Mouse (Mus musculus): Measurements from ENCODE around the gene Gm5089. TPM values are rescaled to one million over a fixed set of nuclear protein-coding genes. Genes with fewer than 3 reads are reported as not detected.
"Not testable (repeated sequence)": the region's sequence is repeated elsewhere in the genome, so short reads cannot be mapped to it uniquely, and the experiment has no call there.

Gm5089 gene
- total RNA-seq, 2 experiments from 2014 or later: 0.16 TPM; not detected in 1

GRCm38 (mm10) chr14:122467926-122468841 is 17.3 kb upstream of the Gm5089 start:
- intact Hi-C loops (cut with DNase I): no loop called here
- no peak for DNase-seq (ENCODE audit: extremely low spot score in 1 of 2, low spot score in 2 of 2)

GRCm38 (mm10) chr14:122466756-122467362 is 15.9 kb upstream of the Gm5089 start:
- DNase-seq (ENCODE audit: extremely low spot score in 1 of 2, low spot score in 2 of 2): no peak
- intact Hi-C loops (cut with DNase I): no loop called here

DNA sequence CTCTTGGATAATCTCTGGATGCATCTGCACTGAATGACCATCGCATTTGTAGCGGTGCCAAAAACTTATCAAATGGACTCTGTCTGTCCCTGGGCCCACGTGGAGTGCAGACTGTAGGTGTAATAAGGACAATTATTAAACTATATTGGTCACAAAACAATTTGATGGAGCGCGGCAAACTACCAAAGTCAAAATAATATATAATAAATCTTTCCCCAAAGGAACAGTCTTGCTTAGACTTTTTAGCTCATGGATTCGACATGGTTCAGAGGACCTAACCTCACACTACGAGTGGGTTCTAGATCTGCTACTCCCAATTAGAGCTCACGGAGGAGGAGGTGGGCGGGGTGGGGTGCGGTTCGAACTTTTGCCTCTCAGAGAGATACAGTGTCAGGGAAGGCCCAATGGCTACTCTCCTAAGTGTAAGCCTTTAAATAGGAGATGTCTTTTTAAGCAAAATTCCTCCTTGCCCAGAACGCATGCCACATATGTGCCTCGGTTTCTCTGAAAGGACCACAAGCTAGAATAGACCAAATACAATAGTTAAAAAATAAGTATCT is 15.1 kb upstream of the Gm5089 start:
- no peak for DNase-seq (ENCODE audit: extremely low spot score in 1 of 2, low spot score in 2 of 2)
- intact Hi-C loops (cut with DNase I): no loop called here

DNA sequence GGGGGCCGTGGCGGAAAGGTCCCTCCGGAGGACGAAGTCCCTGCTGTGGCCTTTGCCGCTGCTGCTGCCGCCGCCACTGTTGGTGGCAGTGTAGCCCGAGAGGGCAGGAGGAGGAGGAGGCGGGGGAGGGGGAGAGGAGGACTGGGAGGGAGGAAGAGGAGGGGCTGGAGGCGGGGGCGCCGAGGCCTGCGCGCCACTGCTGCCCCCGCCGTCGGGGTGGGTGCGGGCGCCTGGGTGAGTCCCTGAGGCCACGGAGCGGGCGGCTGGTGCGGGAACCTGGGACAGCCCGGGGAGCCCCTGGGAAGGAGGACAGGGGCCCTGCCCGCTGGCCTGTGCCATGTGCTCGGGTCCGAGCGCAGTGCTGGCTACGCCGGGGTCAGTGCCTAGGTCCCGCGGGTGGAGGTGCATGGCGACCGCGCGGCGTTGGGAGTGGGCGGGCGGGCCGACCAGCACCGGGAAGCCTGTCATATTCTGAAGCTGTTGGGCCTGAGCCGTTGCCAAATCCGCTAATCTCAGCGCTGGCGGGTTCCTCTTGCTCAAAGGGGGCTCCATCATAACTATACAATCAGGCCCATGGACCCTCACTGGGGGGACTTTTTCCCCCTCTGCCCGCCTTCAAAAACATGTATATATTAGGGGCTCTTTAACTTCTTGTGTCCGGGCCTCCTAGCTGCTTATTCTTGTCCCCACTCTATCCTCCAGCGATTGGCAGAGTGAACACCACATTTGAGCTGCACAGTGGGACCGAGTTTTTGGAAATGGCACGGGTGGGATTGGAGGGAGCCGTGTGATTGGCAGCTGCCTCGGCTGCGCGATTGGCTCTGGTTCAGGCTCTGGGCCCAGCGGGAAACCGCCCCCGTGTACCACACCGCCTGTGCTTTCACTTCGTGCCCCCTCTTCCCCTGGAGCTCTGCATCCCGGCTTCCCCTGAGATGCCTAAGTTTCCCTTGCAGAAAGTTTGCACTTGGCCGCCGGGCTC is 14.1 kb upstream of the Gm5089 start, which contains the start of gene Zic5:
Zic5 (minus strand) TSS at position 915 of the 979 bp plus-strand sequence.
- intact Hi-C loops (cut with DNase I): loop anchor here (5.0 kb wide), 1 partner anchor 238 kb away; no protein-coding TSS in a partner anchor
- DNase-seq (ENCODE audit: extremely low spot score in 1 of 2, low spot score in 2 of 2): peak; percentile 53 to 88

DNA sequence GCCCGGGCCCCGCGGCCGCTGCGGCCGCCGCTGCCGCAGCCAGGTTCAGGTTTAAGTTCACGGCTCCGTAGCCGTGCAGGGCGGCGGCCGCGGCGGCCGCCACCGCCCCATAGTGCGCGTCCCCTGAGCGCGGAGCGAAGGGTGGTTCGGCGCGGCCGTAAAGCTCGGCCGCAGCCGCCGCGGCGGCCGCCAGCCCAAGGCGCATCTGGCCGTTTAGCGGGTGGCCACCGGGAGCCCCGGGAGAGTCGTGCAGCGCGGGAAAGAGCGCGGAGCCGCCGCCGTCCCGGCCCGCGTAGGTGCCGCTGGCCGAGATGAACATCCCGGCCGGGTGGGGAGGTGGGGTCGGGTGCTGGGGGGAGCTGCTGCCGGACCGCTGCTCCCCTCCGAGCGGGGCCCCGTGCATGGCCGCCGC is 13.4 kb upstream of the Gm5089 start:
- DNase-seq (ENCODE audit: extremely low spot score in 1 of 2, low spot score in 2 of 2): no peak
- intact Hi-C loops (cut with DNase I): loop anchor here (5.0 kb wide), 1 partner anchor 237 kb away; no protein-coding TSS in a partner anchor

DNA sequence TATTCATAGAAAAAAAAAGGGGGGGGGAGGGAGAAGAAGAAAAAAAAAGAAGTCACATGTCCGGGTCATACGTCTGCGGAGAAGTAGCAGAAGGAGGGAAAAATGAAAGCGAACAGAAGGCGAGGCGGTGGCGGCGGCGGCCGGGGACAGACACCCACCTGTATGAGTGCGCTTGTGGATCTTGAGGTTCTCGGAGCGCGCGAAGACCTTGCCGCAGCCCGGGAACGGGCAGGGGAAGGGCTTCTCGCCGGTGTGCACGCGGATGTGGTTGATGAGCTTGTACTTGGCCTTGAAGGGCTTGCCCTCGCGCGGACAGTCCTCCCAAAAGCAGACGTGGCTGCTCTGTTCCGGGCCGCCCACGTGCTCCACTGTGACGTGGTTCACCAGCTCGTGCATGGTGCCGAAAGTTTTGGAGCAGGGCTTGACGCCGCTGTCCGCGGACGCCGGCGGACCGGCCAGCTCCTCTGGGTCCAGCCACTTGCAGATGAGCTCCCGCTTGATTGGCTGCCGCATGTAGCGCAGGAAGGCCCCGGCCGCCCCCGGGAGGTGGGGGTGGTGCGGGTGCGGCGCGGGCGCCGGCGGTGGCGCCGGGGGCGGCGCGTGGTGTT is 12.9 kb upstream of the Gm5089 start:
- peak in 1 of 2 experiments; percentile 88 for DNase-seq (ENCODE audit: extremely low spot score in 1 of 2, low spot score in 2 of 2)
- intact Hi-C loops (cut with DNase I): loop anchor here (5.0 kb wide), 1 partner anchor 237 kb away; no protein-coding TSS in a partner anchor

DNA sequence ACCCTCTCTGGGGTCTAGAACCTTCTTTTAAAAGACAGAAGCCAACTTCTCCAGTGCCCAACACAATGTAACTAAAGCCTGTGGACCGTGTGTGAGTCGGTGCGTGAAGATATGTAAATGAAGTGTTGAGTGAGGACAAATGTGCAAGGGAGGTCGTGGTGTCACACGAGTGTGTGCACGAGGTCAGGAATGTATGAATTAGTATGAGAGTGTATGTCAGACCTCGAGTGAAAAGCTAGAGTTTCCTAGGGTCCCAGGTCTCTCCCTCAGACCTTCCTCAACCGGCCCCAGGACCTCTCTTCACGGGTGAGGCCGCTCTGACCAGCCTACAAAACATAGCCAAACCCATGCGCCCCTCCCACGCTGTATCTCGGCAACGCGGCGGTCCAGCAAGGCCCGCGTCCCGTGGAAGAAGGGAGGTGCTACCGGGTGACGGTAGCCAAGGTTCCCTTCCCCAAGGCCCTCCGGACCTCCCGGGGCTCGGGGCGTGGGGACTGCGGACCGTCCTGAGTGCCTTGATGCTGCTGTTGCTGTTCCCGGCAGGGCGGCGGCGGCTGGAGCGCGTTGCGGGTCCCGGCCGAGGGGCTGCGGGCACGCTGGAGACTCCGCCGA is 12.3 kb upstream of the Gm5089 start:
- peak in 1 of 2 experiments; percentile 77 for DNase-seq (ENCODE audit: extremely low spot score in 1 of 2, low spot score in 2 of 2)
- intact Hi-C loops (cut with DNase I): loop anchor here (5.0 kb wide), 1 partner anchor 236 kb away; no protein-coding TSS in a partner anchor

DNA sequence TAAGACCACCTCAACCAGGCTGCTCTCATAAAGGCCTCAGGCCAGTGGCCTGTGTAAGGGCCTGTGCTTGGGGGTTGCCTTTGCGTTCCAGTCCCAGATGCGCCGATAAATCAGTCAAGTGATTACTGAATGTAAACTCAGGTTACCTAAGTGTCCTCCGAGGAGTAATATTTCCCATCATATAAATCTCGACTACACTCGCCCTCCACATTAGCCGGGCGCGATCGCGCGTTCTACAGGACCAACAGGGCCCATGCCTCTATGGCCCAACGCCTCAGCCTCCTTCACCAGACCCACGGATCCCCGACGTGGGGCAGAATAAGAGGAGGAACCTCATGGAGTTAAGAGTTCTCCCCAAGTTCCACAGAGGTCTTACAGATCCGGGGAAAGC is 11.8 kb upstream of the Gm5089 start:
- intact Hi-C loops (cut with DNase I): loop anchor here (5.0 kb wide), 1 partner anchor 235 kb away; no protein-coding TSS in a partner anchor

GRCm38 (mm10) chr14:122461966-122462365 is 11.1 kb upstream of the Gm5089 start:
- DNase-seq (ENCODE audit: extremely low spot score in 1 of 2, low spot score in 2 of 2): peak in 1 of 2 experiments; percentile 36
- intact Hi-C loops (cut with DNase I): loop anchor here (5.0 kb wide), 1 partner anchor 235 kb away; no protein-coding TSS in a partner anchor

More for the DNA sequence above, 11.8 kb upstream of the Gm5089 start:
- DNase-seq (ENCODE audit: extremely low spot score in 1 of 2, low spot score in 2 of 2): no peak

- no peak for DNase-seq (ENCODE audit: extremely low spot score in 1 of 2, low spot score in 2 of 2)
- intact Hi-C loops (cut with DNase I): loop anchor here (5.0 kb wide), 1 partner anchor 234 kb away; no protein-coding TSS in a partner anchor
Observed at GRCm38 (mm10) chr14:122461500-122461899, 10.6 kb upstream of the Gm5089 start.

DNA sequence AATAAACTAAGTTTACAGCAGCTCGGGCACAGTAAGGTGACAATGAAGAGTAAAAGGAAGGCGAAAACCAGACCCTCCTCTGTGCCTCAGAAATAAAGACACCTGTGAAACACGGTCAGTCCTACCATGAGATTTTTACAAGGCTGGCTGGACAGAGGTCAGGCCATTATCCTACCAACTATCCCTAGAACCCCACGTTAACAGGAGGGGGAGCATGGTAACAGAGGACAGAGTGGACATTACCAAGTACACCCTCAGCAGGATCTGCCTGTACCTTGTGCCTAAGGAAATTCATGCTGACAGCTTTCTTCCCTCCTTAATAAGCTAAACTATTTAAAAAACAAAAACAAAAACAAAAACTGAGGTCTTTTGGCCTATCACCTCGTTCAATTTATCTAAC is 9.3 kb upstream of the Gm5089 start:
- intact Hi-C loops (cut with DNase I): loop anchor here (5.0 kb wide), 1 partner anchor 233 kb away; no protein-coding TSS in a partner anchor
- DNase-seq (ENCODE audit: extremely low spot score in 1 of 2, low spot score in 2 of 2): no peak

DNA sequence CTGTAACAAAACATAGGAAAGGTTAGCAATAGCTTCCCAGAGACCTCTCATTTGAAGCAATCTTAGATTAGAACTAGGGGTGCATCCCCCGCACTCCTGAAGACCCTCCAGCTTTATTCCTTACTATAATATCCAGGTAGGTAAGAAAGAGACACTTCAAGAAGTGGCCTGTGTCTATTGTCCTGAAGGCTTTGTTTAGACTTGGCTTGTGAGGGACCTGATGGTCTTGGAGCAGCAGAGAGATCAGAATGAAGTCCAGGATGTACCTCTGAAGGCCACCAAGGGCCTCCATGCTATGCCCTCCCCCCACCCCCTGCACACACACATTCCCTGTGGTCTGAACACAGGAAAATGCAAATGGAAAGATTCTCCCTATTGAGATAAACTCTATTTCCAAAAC is 8.9 kb upstream of the Gm5089 start:
- DNase-seq (ENCODE audit: extremely low spot score in 1 of 2, low spot score in 2 of 2): no peak
- intact Hi-C loops (cut with DNase I): loop anchor here (5.0 kb wide), 1 partner anchor 232 kb away; no protein-coding TSS in a partner anchor

- intact Hi-C loops (cut with DNase I); DNase-seq (ENCODE audit: extremely low spot score in 1 of 2, low spot score in 2 of 2): not testable (repeated sequence)
Observed at GRCm38 (mm10) chr14:122459332-122459731, 8.4 kb upstream of the Gm5089 start.

DNA sequence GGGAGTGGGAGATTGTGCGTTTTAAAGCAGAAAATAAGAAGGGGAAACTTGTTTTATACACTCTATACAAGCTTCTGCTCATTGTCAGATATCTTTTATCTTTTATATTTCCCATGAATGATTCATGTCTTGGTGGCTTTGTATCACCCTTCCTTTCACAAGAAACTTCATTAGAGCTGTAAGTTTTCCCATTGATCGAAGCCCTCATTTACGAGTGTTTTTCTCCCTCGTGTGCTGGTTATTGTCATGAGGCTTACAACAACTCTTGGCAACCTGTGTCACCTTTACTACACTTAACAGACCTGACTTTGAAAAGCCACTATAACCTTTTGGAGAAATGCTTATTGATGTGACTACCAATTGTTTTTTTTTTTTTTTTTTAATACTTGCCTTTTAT is 4.6 kb upstream of the Gm5089 start:
- intact Hi-C loops (cut with DNase I): no loop called here
- no peak for DNase-seq (ENCODE audit: extremely low spot score in 1 of 2, low spot score in 2 of 2)

- intact Hi-C loops (cut with DNase I): loop anchor here (5.0 kb wide), 1 partner anchor 48 kb away; no protein-coding TSS in a partner anchor
- no peak for DNase-seq (ENCODE audit: extremely low spot score in 1 of 2, low spot score in 2 of 2)
Observed at GRCm38 (mm10) chr14:122454901-122455561, 4.1 kb upstream of the Gm5089 start.

DNA sequence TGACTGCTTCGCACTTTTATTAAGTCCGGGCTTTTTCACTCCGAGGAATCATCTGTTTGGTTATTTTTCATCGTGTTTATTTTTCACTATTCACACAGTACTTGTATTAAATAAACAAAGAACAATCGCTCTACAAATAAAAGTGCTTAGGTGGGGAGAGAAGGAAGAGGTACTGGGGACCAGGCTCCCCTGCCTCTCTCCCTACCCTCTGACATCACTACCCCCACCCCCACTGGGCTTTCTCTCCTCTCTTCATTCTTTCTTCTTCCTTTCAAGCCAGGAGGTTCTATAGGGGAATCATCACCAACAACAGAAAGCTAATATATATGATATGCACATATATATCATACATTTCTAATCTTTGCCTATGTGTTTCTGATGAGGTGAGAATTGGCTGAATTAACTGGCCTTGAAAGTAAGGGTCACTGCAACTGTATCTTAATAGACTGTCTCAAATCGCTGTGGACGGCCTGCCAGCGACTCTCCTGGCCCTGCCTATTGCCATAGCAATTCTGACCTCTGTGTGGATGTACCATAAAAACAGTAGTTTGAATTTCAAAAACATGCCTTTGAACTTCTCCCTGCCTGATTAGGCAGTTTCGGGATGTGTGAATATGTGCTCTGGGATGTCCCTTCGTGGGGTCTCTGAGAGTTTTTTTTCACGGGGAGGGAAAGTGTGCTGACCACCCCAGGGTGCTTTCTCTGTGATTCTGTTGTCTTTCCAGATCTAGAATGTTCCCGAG is 3.3 kb upstream of the Gm5089 start:
- no peak for DNase-seq (ENCODE audit: extremely low spot score in 1 of 2, low spot score in 2 of 2)
- intact Hi-C loops (cut with DNase I): loop anchor here (5.0 kb wide), 1 partner anchor 47 kb away; no protein-coding TSS in a partner anchor
